Mouse (Mus musculus) forebrain, embryonic 14.5 days (tissue): ENCODE data around the gene Agmo. TPM values are rescaled to one million over a fixed set of nuclear protein-coding genes. Genes with fewer than 3 reads are reported as not detected.

Source experiments
- ATAC-seq: fragments of 200-750 bp; cut with Nextera tagmentation; 2 replicates; pipeline ENCODE4 v1.8.0; 2017; ENCODE audit warnings: mild to moderate bottlenecking, moderate library complexity
- DNase-seq: peaks from one replicate; pipeline ENCODE4 v3.0.0-alpha.2; 2015; ENCODE audit warnings: low spot score
- H3K27ac ChIP-seq: fragments of 300-500 bp; sonication (generic); 2 replicates; pipeline ENCODE4 v1.5.1; 2014; ENCODE audit warnings: low read depth, mild to moderate bottlenecking, control low read depth, low read length, moderate library complexity
- H3K27me3 ChIP-seq: fragments of 300-500 bp; sonication (generic); replicated peaks from 2 replicates; pipeline ENCODE4 v1.6.1; 2014; ENCODE audit warnings: low read length, control low read depth, mixed read lengths; ENCODE audit not compliant: control insufficient read depth, insufficient read depth
- H3K36me3 ChIP-seq: fragments of 300-500 bp; sonication (generic); 2 replicates; pipeline ENCODE4 v1.6.1; 2014; ENCODE audit warnings: low read length, control low read depth; ENCODE audit not compliant: control insufficient read depth, insufficient read depth
- H3K4me1 ChIP-seq: fragments of 300-500 bp; sonication (generic); 2 replicates; pipeline ENCODE4 v1.6.1; 2014; ENCODE audit warnings: antibody characterized with exemption, low read length, control low read depth; ENCODE audit not compliant: control insufficient read depth, insufficient read depth
- H3K4me2 ChIP-seq: fragments of 300-500 bp; sonication (generic); 2 replicates; pipeline ENCODE4 v1.6.1; 2014; ENCODE audit warnings: mild to moderate bottlenecking, control low read depth, low read length
- H3K4me3 ChIP-seq: fragments of 300-500 bp; sonication (generic); 2 replicates; pipeline ENCODE4 v1.5.1; 2014; ENCODE audit warnings: low read depth, low read length, control low read depth
- H3K9ac ChIP-seq: fragments of 300-500 bp; sonication (generic); 2 replicates; pipeline ENCODE4 v1.6.1; 2014; ENCODE audit warnings: mild to moderate bottlenecking, low read length, control low read depth, moderate library complexity
- H3K9me3 ChIP-seq: fragments of 300-500 bp; sonication (generic); replicated peaks from 2 replicates; pipeline ENCODE4 v1.6.1; 2016; ENCODE audit warnings: low read length, control low read depth, mixed read lengths; ENCODE audit not compliant: control insufficient read depth
- WGBS: fragments of 180-500 bp; shearing (Covaris S2); extraction: QIAGEN DNeasy Blood & Tissue Kit; methylation state at CpG from one replicate; pipeline ENCODE4 v1.1.7; 2014; 5-methylcytosine and 5-hydroxymethylcytosine counted together
- polyA plus RNA-seq: library from polyadenylated mRNA; unstranded; fragments of >200 nt; fragmentation: Nextera tagmentation; extraction: Ambion mirVana; gene quantifications from 2 replicates; pipeline ENCODE4 v1.2.1, GENCODE M21; 2014

Gene Agmo
- 0.54 and 0.62 TPM in 2 replicates for polyA plus RNA-seq

DNA sequence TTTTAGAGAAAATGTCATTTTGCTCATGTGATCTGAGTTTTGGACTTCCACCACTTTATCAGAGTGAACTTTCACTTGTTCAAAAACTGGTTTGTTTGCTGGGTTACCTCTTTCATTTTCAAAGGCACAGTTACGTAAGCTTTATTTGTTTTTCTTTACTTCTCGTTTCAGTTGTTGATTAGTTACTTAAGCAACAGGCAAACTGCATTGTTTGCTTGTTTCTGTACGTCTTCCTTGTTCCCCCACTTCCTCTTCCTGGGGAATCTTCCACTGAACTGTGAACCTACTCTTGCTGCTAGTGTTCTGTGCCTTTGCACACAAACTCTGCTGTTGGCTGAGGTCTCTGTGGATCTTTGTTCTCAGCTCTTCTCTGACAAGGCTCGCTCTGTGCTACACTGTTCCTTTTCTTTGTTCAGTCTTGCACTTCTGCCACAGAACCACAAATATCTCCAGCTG is at the start of gene Agmo:
TSS of gene Agmo (plus strand) at position 76 of the 456 bp plus-strand sequence.
- H3K27me3 ChIP-seq: no peaks in the 10 kb centered on the region
- WGBS: 64% methylated on average over 4 of the region's 4 CpGs
- no peak within 1 kb of the TSS for H3K27ac ChIP-seq
- no peaks in the 10 kb centered on the region for H3K36me3 ChIP-seq
- H3K9ac ChIP-seq: no peak within 1 kb of the TSS
- H3K4me3 ChIP-seq: no peak within 1 kb of the TSS
- no peak for ATAC-seq
- no peaks in the 10 kb centered on the region for H3K4me1 ChIP-seq
- no peaks in the 10 kb centered on the region for H3K9me3 ChIP-seq
- DNase-seq: no peak
- no peak within 1 kb of the TSS for H3K4me2 ChIP-seq

DNA sequence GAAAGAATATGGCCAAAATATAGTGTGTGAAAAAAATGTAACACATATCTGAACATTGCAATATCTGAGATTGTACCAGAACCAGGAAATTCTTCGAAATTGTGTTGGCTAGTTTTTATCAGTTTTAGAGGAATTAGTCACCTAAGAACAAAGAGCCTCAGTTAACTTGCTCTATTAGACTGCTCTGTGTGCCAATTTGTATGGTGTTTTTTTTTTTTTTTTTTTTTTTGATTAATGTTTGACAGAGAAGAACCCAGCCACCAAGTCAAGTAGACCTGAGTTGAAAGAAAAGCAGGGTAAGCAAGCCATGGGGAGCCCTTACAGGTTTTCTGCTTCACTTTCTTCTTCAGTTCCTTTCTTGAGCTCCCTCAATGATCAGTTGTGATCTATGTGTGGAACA is 10.3 kb upstream of the Agmo start:
- Histone ChIP-seq H3K27ac (no peak overlapping the region), H3K4me1 (no peaks in the 10 kb centered on the region), H3K9me3 (no peaks in the 10 kb centered on the region), H3K4me2 (no peak overlapping the region), H3K4me3 (no peak overlapping the region), H3K36me3 (no peaks in the 10 kb centered on the region), H3K9ac (no peak overlapping the region), H3K27me3 (no peaks in the 10 kb centered on the region)
- DNase-seq (no peak), ATAC-seq (no peak)
- WGBS: 92% methylated on average over 1 of the region's 1 CpGs

DNA sequence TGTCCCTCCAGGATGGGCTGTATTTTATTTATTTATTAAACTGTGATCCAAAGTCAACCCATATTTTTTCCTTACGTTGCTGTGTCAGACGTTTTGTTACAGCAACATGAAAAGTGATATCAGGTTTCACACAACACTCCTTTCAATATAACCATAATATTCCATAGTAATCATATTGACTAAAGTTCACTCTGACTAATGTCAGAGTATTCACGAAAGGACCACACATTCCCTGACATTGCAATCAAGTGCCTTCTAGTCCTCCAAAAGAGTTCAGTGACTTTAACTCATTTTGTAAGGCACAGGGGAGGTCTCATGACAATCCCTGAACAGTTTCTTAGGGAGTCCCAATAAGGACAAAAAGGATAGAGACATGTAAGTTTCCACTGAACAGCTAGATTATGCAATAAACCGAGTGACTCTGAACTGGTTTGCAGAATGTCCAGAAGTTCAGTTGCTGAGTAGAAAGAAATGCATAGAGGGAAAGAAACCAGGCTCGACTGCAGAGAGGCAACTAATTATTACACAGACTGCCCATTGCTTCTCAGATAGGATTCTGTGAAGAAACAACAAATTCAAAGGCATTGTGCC is 371 bp upstream of the Agmo start:
- ATAC-seq: no peak
- Histone ChIP-seq H3K36me3 (no peaks in the 10 kb centered on the region), H3K27me3 (no peaks in the 10 kb centered on the region), H3K4me2 (no peak overlapping the region), H3K4me3 (no peak overlapping the region), H3K9me3 (no peaks in the 10 kb centered on the region), H3K9ac (no peak overlapping the region), H3K4me1 (no peaks in the 10 kb centered on the region), H3K27ac (no peak overlapping the region)
- 77% methylated on average over 5 of the region's 5 CpGs for WGBS
- DNase-seq: no peak

DNA sequence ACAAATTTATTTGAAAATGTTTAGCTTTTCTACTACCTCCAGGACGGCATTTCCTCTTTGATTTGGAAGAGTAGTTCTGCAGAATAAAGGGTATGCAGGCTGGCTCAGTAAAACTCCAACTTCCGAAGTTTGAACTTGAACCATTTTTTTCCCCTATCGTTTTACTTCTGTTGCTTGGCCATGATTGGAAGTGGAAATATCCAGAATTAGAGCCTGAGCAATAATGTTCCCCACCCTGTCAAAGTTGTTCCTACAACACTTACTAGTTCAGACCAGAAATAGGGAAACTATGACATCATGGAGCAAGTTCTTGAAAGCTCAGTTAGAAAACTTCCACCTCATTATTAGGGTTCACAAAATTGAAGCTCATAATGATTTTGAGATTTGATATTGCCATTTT is 1.0 kb downstream of the Agmo start:
- Histone ChIP-seq H3K4me3 (no peak overlapping the region), H3K27me3 (no peaks in the 10 kb centered on the region), H3K36me3 (no peaks in the 10 kb centered on the region), H3K9me3 (no peaks in the 10 kb centered on the region), H3K27ac (no peak overlapping the region), H3K9ac (no peak overlapping the region), H3K4me1 (no peaks in the 10 kb centered on the region), H3K4me2 (no peak overlapping the region)
- WGBS: 90% methylated on average over 3 of the region's 3 CpGs
- ATAC-seq (no peak), DNase-seq (no peak)

DNA sequence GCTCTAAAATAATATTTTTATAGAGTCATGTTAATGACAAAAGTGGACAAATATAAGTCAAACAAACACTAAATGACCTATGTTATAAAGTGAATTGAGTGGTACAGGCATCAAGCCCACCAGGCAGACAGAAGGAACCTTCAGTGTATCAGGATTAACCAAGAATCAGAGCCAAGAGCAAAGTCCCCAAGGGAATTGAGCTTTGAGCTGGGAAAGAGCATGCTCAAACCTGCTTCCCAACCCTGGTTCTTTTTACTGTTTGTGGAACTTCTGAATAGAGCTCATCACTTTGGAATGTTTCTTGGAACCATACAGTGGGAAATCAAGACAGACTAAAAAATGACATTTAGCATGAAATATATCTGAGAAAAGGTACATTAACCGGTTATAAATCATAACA is 3.4 kb downstream of the Agmo start:
- ATAC-seq (no peak), DNase-seq (no peak)
- Histone ChIP-seq H3K27ac (no peak overlapping the region), H3K4me1 (no peaks in the 10 kb centered on the region), H3K4me2 (no peak overlapping the region), H3K36me3 (no peaks in the 10 kb centered on the region), H3K27me3 (no peaks in the 10 kb centered on the region), H3K9me3 (no peaks in the 10 kb centered on the region), H3K9ac (no peak overlapping the region), H3K4me3 (no peak overlapping the region)
- 90% methylated on average over 1 of the region's 1 CpGs for WGBS

DNA sequence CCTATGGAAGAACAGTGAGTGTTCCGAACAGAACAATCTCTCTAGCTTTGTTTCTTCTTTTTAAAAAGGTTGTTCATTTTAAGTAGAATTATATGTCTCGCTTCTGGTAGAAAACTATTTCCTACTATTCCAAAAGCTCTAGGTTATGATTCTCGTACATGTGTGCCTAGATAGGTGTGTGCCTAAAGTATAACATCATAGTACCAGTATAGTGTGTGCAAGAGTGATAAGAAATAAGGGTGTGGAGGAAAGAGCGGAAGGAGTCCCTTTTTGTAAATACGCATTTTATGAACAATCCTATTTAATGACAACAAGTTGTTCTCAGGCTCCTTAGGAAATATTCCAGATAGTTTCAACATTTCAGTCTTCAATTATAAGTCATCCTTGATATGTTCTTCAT is 10.2 kb downstream of the Agmo start:
- Histone ChIP-seq H3K4me3 (no peak overlapping the region), H3K9me3 (no peaks in the 10 kb centered on the region), H3K4me2 (no peak overlapping the region), H3K4me1 (no peaks in the 10 kb centered on the region), H3K36me3 (no peaks in the 10 kb centered on the region), H3K27me3 (no peaks in the 10 kb centered on the region), H3K9ac (no peak overlapping the region), H3K27ac (no peak overlapping the region)
- WGBS: 93% methylated on average over 5 of the region's 5 CpGs
- ATAC-seq (no peak), DNase-seq (no peak)

DNA sequence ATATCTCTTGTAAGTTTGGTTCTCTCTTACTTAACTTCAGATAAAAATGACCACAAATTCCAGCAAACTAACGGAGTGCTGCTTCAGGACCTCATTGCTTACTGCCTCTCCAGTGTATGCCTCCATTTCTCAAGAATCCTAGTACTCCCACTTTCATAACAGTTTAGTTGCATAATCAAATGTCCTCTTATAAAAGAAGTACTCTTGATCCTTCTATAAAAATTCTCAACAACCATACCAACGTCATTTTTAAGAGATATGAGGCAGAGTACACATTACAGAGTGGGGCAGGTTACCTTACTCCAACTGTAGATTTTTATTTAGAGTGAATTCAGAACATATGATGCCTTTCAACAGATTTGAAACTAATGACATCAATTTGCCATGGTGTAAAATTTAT is 15.7 kb downstream of the Agmo start:
- no peak for ATAC-seq
- Histone ChIP-seq H3K27me3 (no peaks in the 10 kb centered on the region), H3K9ac (no peak overlapping the region), H3K4me1 (no peaks in the 10 kb centered on the region), H3K4me2 (no peak overlapping the region), H3K27ac (no peak overlapping the region), H3K9me3 (no peaks in the 10 kb centered on the region), H3K4me3 (no peak overlapping the region), H3K36me3 (no peaks in the 10 kb centered on the region)
- no peak for DNase-seq
- 79% methylated on average over 2 of the region's 2 CpGs for WGBS

DNA sequence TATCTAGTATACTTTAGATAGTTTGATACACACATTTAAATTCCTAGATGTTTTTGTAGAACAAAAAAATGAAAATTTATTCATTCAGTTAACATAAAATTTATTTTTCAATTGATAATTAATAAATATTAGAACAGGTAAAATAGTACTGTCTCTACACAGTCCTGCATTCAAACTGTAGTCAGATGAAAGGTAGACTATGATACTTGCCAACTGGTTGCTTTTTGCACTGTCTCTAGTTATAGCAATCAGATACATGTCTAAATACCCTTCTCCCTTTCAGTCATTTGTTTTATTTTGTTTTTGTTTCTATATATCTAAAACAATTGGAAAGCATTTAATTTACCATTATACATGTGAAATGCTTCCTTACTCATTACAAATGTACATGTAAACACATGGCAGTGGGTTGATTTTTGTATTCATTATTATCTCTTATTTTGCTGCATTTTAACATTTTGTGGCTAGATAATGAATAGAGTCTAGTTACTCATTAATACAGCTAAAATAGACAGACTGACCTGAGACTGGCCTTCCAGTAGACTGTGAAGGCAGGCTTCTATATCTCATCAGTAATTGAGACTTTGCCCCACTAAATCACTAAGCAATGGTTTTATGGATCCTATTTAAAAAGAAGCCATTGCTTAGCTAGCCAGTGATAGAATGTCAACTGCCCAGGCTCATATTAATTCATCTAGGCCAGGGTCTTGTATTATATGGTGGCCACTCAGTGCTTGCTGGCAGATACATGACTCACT is 18.5 kb downstream of the Agmo start:
- Histone ChIP-seq H3K9me3 (no peaks in the 10 kb centered on the region), H3K36me3 (no peaks in the 10 kb centered on the region), H3K27ac (no peak overlapping the region), H3K4me2 (no peak overlapping the region), H3K27me3 (no peaks in the 10 kb centered on the region), H3K4me1 (no peaks in the 10 kb centered on the region), H3K9ac (no peak overlapping the region), H3K4me3 (no peak overlapping the region)
- ATAC-seq (no peak), DNase-seq (no peak)

DNA sequence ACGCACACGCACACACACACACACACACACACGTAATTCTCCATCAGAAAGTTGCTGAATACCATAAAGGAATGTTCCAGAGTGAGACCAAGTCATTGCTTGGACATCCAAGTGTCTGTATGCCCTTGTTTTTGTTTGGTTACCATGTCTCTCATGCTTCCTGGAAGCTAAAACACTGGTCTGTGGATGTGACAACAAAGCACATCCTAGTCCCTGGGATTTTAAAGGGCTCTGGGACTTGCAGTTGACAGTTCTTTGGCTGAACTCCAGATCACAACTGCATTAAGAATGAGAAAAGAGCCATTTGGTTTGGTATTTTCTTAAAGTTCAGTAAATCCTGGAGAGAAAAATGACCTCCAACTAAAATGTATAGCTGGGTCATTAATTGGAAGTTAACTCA is 22.2 kb downstream of the Agmo start:
- DNase-seq (peak; percentile 13), ATAC-seq (no peak)
- no peaks in the 10 kb centered on the region for H3K4me1 ChIP-seq

More for the DNA sequence above, 22.2 kb downstream of the Agmo start:
- Histone ChIP-seq H3K27me3 (no peaks in the 10 kb centered on the region), H3K4me3 (no peak overlapping the region), H3K36me3 (no peaks in the 10 kb centered on the region), H3K27ac (no peak overlapping the region), H3K9ac (no peak overlapping the region), H3K4me2 (no peak overlapping the region), H3K9me3 (no peaks in the 10 kb centered on the region)
- WGBS: 93% methylated on average over 3 of the region's 3 CpGs
